13 mouse cellular contexts compared by ENCODE assay signal in the genomic region with DNA sequence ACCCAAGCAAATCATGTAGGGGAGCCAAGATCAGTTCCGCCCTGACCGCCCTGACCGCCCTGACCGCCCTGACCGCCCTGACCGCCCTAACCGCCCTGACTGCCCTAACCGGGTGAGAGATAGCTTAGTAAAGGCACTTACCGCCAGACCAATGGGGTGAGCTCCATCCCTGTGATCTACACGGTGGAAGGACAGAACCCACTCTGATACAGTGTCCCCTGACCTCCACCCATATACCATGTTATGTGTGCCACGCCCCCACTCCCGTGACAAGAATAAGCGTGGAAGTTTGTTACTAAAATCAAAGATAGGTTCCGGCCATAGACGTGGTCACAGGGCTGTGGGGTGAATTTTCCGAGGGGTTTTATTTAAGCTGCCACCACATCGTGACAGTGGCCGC.
"Had no signal": no experiment of that assay in that cellular context is flagged by ENCODE, and none has a peak within 500 bp of the region (broad histone marks: within the 10 kb centered on the region; RNA-seq: fewer than 3 reads in every experiment).

No protein-coding gene starts in this region.

- H3K27me3 ChIP-seq: kidney, embryonic 15.5 days; liver, embryonic 15.5 days; neural tube, embryonic 12.5 days had no signal

- H3K9me3 ChIP-seq: kidney, embryonic 15.5 days; liver, embryonic 15.5 days; neural tube, embryonic 12.5 days had no signal

- H3K27ac ChIP-seq: kidney, embryonic 15.5 days; liver, embryonic 15.5 days; neural tube, embryonic 12.5 days had no signal

- H3K4me1 ChIP-seq: kidney, embryonic 15.5 days; liver, embryonic 15.5 days; neural tube, embryonic 12.5 days had no signal

- H3K4me2 ChIP-seq: kidney, embryonic 15.5 days; liver, embryonic 11.5 days; liver, embryonic 15.5 days; neural tube, embryonic 12.5 days had no signal

- ATAC-seq: intestine, embryonic 16.5 days; lung, postnatal 0 days had no signal

- H3K4me3 ChIP-seq: kidney, embryonic 15.5 days; liver, embryonic 15.5 days; neural tube, embryonic 12.5 days had no signal

- H3K36me3 ChIP-seq: kidney, embryonic 15.5 days; liver, embryonic 15.5 days; neural tube, embryonic 12.5 days had no signal

- H3K9ac ChIP-seq: kidney, embryonic 15.5 days; liver, embryonic 15.5 days; neural tube, embryonic 12.5 days had no signal

- DNase-seq: kidney, adult 2 months; kidney, postnatal 14 days; left cerebral cortex, postnatal 4 days; lung, adult 2 months; lung, postnatal 36 days; thymus, adult 2 months; thymus, postnatal 25 days had no signal
